Mouse (Mus musculus): Measurements from ENCODE around the gene Ibsp. TPM values are rescaled to one million over a fixed set of nuclear protein-coding genes. Genes with fewer than 3 reads are reported as not detected.

Gene Ibsp
- polyA plus RNA-seq, 1 experiment from 2014 or later: not detected

DNA sequence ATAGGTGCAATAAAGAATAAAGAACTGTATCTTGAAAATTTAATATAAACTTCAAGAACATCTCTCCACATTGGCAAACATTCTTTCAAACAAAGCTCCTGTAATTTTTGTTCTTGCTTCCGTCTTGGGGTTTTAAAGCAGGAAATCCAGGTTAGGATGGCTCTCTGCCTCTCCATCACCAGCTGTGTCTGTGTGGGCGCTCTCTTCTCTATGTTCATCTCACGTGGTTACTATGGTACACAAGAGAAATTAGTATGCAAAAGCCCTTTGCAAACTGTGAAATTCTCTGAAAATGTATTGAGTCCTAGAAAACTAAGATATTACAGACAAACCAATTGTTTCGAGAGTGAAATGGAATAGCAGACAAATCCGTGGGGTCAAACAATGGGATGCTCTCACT, 30.4 kb downstream of the Ibsp start:
- Histone ChIP-seq H3K27me3 (peaks cover 4% of the 10 kb centered on the region; the same call in 1 of the 2 replicates), H3K36me3 (no peaks in the 10 kb centered on the region), H3K4me3 (no peak overlapping the region), H3K9ac (replicated peaks) (no peak overlapping the region), H3K4me2 (replicated peaks) (no peak overlapping the region), H3K4me1 (no peaks in the 10 kb centered on the region), H3K9me3 (no peaks in the 10 kb centered on the region), H3K27ac (replicated peaks) (no peak overlapping the region)
- ATAC-seq (ENCODE audit: low FRiP score, low read depth): no peak
- 81% methylated on average over 5 of the region's 5 CpGs for WGBS

DNA sequence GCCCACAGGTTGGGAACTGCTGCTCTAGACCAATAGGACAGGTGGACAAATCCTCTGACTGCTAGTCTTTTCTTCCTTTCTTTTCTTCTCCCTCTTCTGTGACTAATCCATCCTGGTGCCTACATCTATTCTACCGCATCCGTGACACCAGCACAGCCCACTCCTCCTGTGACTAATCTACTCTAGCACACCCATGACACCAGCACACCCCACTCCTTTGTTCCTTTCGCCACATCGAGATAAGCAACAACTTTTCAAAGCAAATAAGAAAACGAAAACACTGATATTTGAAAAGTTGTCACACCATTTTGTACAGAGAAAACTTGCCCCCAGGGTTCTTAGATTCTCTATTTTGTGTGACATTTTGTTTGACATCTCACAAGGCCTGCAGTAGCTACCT, 31.1 kb downstream of the Ibsp start:
- ATAC-seq (ENCODE audit: low FRiP score, low read depth): no peak; the same call in 1 of the 2 replicates
- Histone ChIP-seq H3K27ac (replicated peaks) (no peak overlapping the region), H3K4me2 (replicated peaks) (no peak overlapping the region), H3K27me3 (peaks cover 4% of the 10 kb centered on the region; the same call in 1 of the 2 replicates), H3K36me3 (no peaks in the 10 kb centered on the region), H3K4me3 (no peak overlapping the region), H3K9me3 (no peaks in the 10 kb centered on the region), H3K9ac (replicated peaks) (no peak overlapping the region), H3K4me1 (no peaks in the 10 kb centered on the region)
- 58% methylated on average over 5 of the region's 5 CpGs for WGBS

DNA sequence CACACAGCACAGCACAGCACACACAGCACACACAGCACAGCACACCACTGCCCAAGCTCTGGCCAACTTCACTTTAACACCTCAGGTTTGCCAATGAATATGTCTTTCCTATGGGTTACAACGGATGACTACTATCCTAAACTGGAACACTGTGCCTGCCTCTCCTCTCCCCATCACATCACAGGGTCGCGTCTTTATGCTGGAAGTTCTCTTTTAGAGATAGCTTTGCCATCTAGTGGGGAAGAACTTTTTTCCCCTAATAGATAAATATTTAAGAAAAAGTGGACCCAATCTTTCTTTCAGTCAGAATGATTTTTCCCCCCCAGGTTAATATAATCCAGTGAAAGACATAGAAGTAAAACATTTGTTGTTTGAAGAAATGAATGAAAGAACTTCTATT, 33.3 kb downstream of the Ibsp start:
- no peaks in the 10 kb centered on the region for H3K4me1 ChIP-seq
- H3K9ac ChIP-seq (replicated peaks): no peak overlapping the region
- H3K4me3 ChIP-seq: no peak overlapping the region
- no peaks in the 10 kb centered on the region for H3K36me3 ChIP-seq
- H3K27ac ChIP-seq (replicated peaks): no peak overlapping the region
- peaks cover 4% of the 10 kb centered on the region; the same call in 1 of the 2 replicates for H3K27me3 ChIP-seq
- 81% methylated on average over 3 of the region's 3 CpGs for WGBS
- no peak overlapping the region for H3K4me2 ChIP-seq (replicated peaks)
- H3K9me3 ChIP-seq: no peaks in the 10 kb centered on the region
- ATAC-seq (ENCODE audit: low FRiP score, low read depth): no peak

- 53% methylated on average over 7 of the region's 7 CpGs for WGBS
These were observed 34.3 kb downstream of the Ibsp start for GRCm38 (mm10) chr5:104333231-104333640.

DNA sequence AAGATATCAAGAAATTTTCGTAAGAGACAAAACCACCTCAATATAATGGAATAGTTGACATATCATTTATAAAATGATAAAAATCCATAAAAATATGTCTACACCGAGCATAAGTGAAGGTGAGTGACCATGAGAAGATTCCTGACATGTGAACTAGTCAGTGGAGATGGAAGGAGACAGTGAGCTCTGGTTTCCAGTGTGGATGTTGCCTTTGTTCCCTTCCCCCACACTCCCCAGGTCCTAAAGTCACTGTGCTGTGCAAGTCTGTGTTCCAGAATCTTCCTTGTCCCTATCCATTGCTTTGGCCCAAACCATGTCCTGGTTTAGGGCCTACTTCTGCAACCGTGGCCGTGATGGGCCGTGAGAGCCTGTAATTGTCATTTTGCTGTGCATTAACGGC, 34.7 kb downstream of the Ibsp start:
- ATAC-seq (ENCODE audit: low FRiP score, low read depth): peak; percentile 24; the same call in 1 of the 2 replicates
- H3K4me1 ChIP-seq: no peaks in the 10 kb centered on the region
- no peaks in the 10 kb centered on the region for H3K36me3 ChIP-seq
- H3K9me3 ChIP-seq: no peaks in the 10 kb centered on the region
- no peak overlapping the region for H3K4me2 ChIP-seq (replicated peaks)
- H3K4me3 ChIP-seq: no peak overlapping the region
- H3K27me3 ChIP-seq: peaks cover 4% of the 10 kb centered on the region; the same call in 1 of the 2 replicates
- WGBS: 79% methylated on average over 6 of the region's 6 CpGs
- H3K9ac ChIP-seq (replicated peaks): no peak overlapping the region
- H3K27ac ChIP-seq (replicated peaks): no peak overlapping the region

More at GRCm38 (mm10) chr5:104333231-104333640, 34.3 kb downstream of the Ibsp start:
- peaks cover 4% of the 10 kb centered on the region; the same call in 1 of the 2 replicates for H3K27me3 ChIP-seq
- H3K4me2 ChIP-seq (replicated peaks): no peak overlapping the region
- H3K27ac ChIP-seq (replicated peaks): no peak overlapping the region
- peak; percentile 64 for ATAC-seq (ENCODE audit: low FRiP score, low read depth)
- no peaks in the 10 kb centered on the region for H3K4me1 ChIP-seq
- no peaks in the 10 kb centered on the region for H3K9me3 ChIP-seq
- H3K36me3 ChIP-seq: no peaks in the 10 kb centered on the region
- H3K4me3 ChIP-seq: no peak overlapping the region
- H3K9ac ChIP-seq (replicated peaks): no peak overlapping the region

- no peak overlapping the region for H3K27ac ChIP-seq (replicated peaks)
- 87% methylated on average over 14 of the region's 14 CpGs for WGBS
- no peaks in the 10 kb centered on the region for H3K4me1 ChIP-seq
- H3K9me3 ChIP-seq: no peaks in the 10 kb centered on the region
- no peak for ATAC-seq (ENCODE audit: low FRiP score, low read depth)
- H3K4me2 ChIP-seq (replicated peaks): no peak overlapping the region
- no peaks in the 10 kb centered on the region for H3K36me3 ChIP-seq
- no peak overlapping the region for H3K4me3 ChIP-seq
- H3K27me3 ChIP-seq: peaks cover 8% of the 10 kb centered on the region; the same call in 1 of the 2 replicates
- no peak overlapping the region for H3K9ac ChIP-seq (replicated peaks)
These were observed 35.5 kb downstream of the Ibsp start for GRCm38 (mm10) chr5:104334516-104334915.

GRCm38 (mm10) chr5:104335962-104336361, 37.0 kb downstream of the Ibsp start:
- H3K36me3 ChIP-seq: no peaks in the 10 kb centered on the region
- H3K9ac ChIP-seq (replicated peaks): no peak overlapping the region
- no peaks in the 10 kb centered on the region for H3K4me1 ChIP-seq
- peaks cover 6% of the 10 kb centered on the region; the same call in 1 of the 2 replicates for H3K27me3 ChIP-seq
- H3K4me3 ChIP-seq: no peak overlapping the region
- no peak for ATAC-seq (ENCODE audit: low FRiP score, low read depth)
- WGBS: 87% methylated on average over 5 of the region's 5 CpGs
- H3K9me3 ChIP-seq: no peaks in the 10 kb centered on the region
- H3K27ac ChIP-seq (replicated peaks): no peak overlapping the region
- H3K4me2 ChIP-seq (replicated peaks): no peak overlapping the region

GRCm38 (mm10) chr5:104337491-104337890, 38.5 kb downstream of the Ibsp start:
- ATAC-seq (ENCODE audit: low FRiP score, low read depth): no peak
- no peaks in the 10 kb centered on the region for H3K4me1 ChIP-seq
- no peak overlapping the region for H3K4me3 ChIP-seq
- no peak overlapping the region for H3K27ac ChIP-seq (replicated peaks)
- no peak overlapping the region for H3K4me2 ChIP-seq (replicated peaks)
- 0 out of 2 replicates have a peak, but pooled peaks cover 4% of the 10 kb centered on the region for H3K27me3 ChIP-seq
- H3K9me3 ChIP-seq: no peaks in the 10 kb centered on the region
- no peaks in the 10 kb centered on the region for H3K36me3 ChIP-seq
- H3K9ac ChIP-seq (replicated peaks): no peak overlapping the region
- 81% methylated on average over 4 of the region's 4 CpGs for WGBS

- Histone ChIP-seq H3K4me3 (no peak overlapping the region), H3K9ac (replicated peaks) (no peak overlapping the region), H3K36me3 (no peaks in the 10 kb centered on the region), H3K27ac (replicated peaks) (no peak overlapping the region), H3K4me1 (no peaks in the 10 kb centered on the region), H3K9me3 (no peaks in the 10 kb centered on the region), H3K27me3 (0 out of 2 replicates have a peak, but pooled peaks cover 4% of the 10 kb centered on the region), H3K4me2 (replicated peaks) (no peak overlapping the region)
- ATAC-seq (ENCODE audit: low FRiP score, low read depth): no peak
- 86% methylated on average over 5 of the region's 5 CpGs for WGBS
These were observed 40.0 kb downstream of the Ibsp start for GRCm38 (mm10) chr5:104339009-104339408.

DNA sequence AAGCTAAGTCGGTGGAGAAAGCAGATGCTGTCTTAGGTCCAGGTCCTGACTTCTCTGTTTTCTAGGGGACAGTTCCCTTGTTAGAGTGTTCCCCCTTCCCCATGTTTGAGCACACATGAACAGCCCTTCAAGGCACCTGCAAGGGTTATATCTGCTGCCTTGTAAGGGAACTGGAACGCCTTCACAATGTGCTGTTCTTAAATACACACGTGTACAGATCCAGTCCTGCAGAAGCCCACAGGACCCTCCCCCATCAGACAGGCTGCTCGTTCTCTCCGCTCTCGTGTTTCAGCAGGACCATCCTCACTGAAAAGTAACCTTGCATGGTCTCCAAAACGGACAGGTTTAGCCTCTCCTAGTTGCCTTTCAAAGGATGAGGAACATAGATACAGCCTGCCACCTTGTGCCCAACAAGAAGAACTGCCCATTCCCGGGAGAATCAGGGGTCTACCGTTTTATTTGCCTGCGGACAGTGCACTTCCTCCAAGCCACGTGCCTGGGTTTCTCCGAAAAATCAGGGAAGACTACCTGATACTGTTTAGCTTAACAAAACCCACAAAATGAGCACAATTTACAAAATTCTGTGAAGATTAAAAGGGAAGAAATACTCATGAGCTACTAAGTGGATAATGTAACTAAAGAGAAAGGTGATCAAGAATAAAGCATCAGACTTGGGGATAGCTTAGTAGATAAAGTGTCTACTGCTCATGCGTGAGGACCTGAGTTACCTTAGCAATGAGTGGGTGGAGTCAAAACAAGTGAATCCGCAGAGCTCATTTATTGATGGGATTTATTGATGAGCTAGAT, 40.9 kb downstream of the Ibsp start:
- H3K4me1 ChIP-seq: no peaks in the 10 kb centered on the region
- no peaks in the 10 kb centered on the region for H3K9me3 ChIP-seq
- H3K27ac ChIP-seq (replicated peaks): no peak overlapping the region
- peak; percentile 81 for ATAC-seq (ENCODE audit: low FRiP score, low read depth)
- no peak overlapping the region; the same call in 1 of the 2 replicates for H3K4me2 ChIP-seq (replicated peaks)
- H3K9ac ChIP-seq (replicated peaks): no peak overlapping the region
- H3K27me3 ChIP-seq: 0 out of 2 replicates have a peak, but pooled peaks cover 4% of the 10 kb centered on the region
- H3K4me3 ChIP-seq: no peak overlapping the region
- H3K36me3 ChIP-seq: no peaks in the 10 kb centered on the region
- 25% methylated on average over 14 of the region's 14 CpGs for WGBS

- 0 out of 2 replicates have a peak, but pooled peaks cover 4% of the 10 kb centered on the region for H3K27me3 ChIP-seq
- no peak overlapping the region for H3K9ac ChIP-seq (replicated peaks)
- H3K4me2 ChIP-seq (replicated peaks): no peak overlapping the region
- no peaks in the 10 kb centered on the region for H3K36me3 ChIP-seq
- no peaks in the 10 kb centered on the region for H3K9me3 ChIP-seq
- no peak overlapping the region for H3K27ac ChIP-seq (replicated peaks)
- 82% methylated on average over 4 of the region's 4 CpGs for WGBS
- H3K4me1 ChIP-seq: no peaks in the 10 kb centered on the region
- H3K4me3 ChIP-seq: no peak overlapping the region
- ATAC-seq (ENCODE audit: low FRiP score, low read depth): no peak
These were observed 41.5 kb downstream of the Ibsp start for GRCm38 (mm10) chr5:104340513-104340829.

- Histone ChIP-seq H3K36me3 (no peaks in the 10 kb centered on the region), H3K27me3 (0 out of 2 replicates have a peak, but pooled peaks cover 4% of the 10 kb centered on the region), H3K9ac (replicated peaks) (no peak overlapping the region), H3K4me3 (no peak overlapping the region), H3K4me1 (no peaks in the 10 kb centered on the region), H3K4me2 (replicated peaks) (no peak overlapping the region), H3K9me3 (no peaks in the 10 kb centered on the region), H3K27ac (replicated peaks) (no peak overlapping the region)
- 41% methylated on average over 6 of the region's 6 CpGs for WGBS
- ATAC-seq (ENCODE audit: low FRiP score, low read depth): no peak
These were observed 43.9 kb downstream of the Ibsp start for GRCm38 (mm10) chr5:104342881-104343280.
